In genomic region chr11:100135731-100136130, GRCm38 (mm10) we compare ENCODE assay signal across 23 mouse cellular contexts. TPM values are rescaled to one million over a fixed set of nuclear protein-coding genes. Genes with fewer than 3 reads are reported as not detected.
DNase-seq lines count a peak whose midpoint lies in the region; ATAC-seq lines count a peak whose summit lies in the region.
"Had no signal": no experiment of that assay in that cellular context is flagged by ENCODE, and none has a peak within 500 bp of the region (broad histone marks: within the 10 kb centered on the region; RNA-seq: fewer than 3 reads in every experiment).

Krt15 (minus strand) TSS chr11:100135928.

- no peak within 1 kb of the TSS for H3K4me3 ChIP-seq in heart, embryonic 11.5 days (ENCODE audit: low read depth, low read length)
- H3K4me3 ChIP-seq in lung, embryonic 16.5 days (ENCODE audit: low read length), result no peak within 1 kb of the TSS
- H3K4me3 ChIP-seq in embryonic facial prominence, embryonic 13.5 days, result peak within 1 kb of the TSS; percentile 19
- H3K4me3 ChIP-seq in stomach, embryonic 14.5 days (ENCODE audit: low read depth, low read length), result peak within 1 kb of the TSS; percentile 18
- H3K4me3 ChIP-seq: megakaryocyte, embryonic 14.5 days; neural tube, embryonic 12.5 days had no signal

- no peaks in the 10 kb centered on the region for H3K36me3 ChIP-seq in heart, embryonic 11.5 days (ENCODE audit: control insufficient read depth, insufficient read depth, low read length)
- H3K36me3 ChIP-seq in lung, embryonic 16.5 days (ENCODE audit: control insufficient read depth, insufficient read depth, low read length), result no peaks in the 10 kb centered on the region
- no peaks in the 10 kb centered on the region for H3K36me3 ChIP-seq in embryonic facial prominence, embryonic 13.5 days
- H3K36me3 ChIP-seq in stomach, embryonic 14.5 days (ENCODE audit: control insufficient read depth, insufficient read depth, low read length), result no peaks in the 10 kb centered on the region
- H3K36me3 ChIP-seq: neural tube, embryonic 12.5 days had no signal

- no peak within 1 kb of the TSS for H3K4me2 ChIP-seq in heart, embryonic 11.5 days
- no peak within 1 kb of the TSS for H3K4me2 ChIP-seq in lung, embryonic 16.5 days (ENCODE audit: low read depth, low read length)
- peak within 1 kb of the TSS; percentile 37 for H3K4me2 ChIP-seq in embryonic facial prominence, embryonic 13.5 days
- 0 out of 2 replicates have a peak within 1 kb of the TSS, but pooled peaks have one; percentile 4 for H3K4me2 ChIP-seq in stomach, embryonic 14.5 days (replicated peaks; ENCODE audit: low read depth, low read length)
- H3K4me2 ChIP-seq: neural tube, embryonic 12.5 days had no signal

- no peaks in the 10 kb centered on the region; the same call in 1 of the 2 replicates for H3K27me3 ChIP-seq in heart, embryonic 11.5 days (ENCODE audit: control insufficient read depth, insufficient read depth, low read length)
- no peaks in the 10 kb centered on the region for H3K27me3 ChIP-seq in lung, embryonic 16.5 days (ENCODE audit: control insufficient read depth, insufficient read depth, low read depth, low read length)
- H3K27me3 ChIP-seq in embryonic facial prominence, embryonic 13.5 days, result no peaks in the 10 kb centered on the region
- no peaks in the 10 kb centered on the region for H3K27me3 ChIP-seq in stomach, embryonic 14.5 days (ENCODE audit: control insufficient read depth, insufficient read depth, low read length)

- H3K9me3 ChIP-seq in heart, embryonic 11.5 days (replicated peaks; ENCODE audit: control insufficient read depth, low read length), result no peaks in the 10 kb centered on the region
- H3K9me3 ChIP-seq in lung, embryonic 16.5 days (ENCODE audit: control insufficient read depth, low read length), result no peaks in the 10 kb centered on the region
- no peaks in the 10 kb centered on the region for H3K9me3 ChIP-seq in embryonic facial prominence, embryonic 13.5 days
- H3K9me3 ChIP-seq in stomach, embryonic 14.5 days (ENCODE audit: control insufficient read depth, low read depth, low read length), result no peaks in the 10 kb centered on the region
- H3K9me3 ChIP-seq: megakaryocyte, embryonic 14.5 days; neural tube, embryonic 12.5 days had no signal

- 0 out of 2 replicates have a peak within 1 kb of the TSS, but pooled peaks have one; percentile 18 for H3K9ac ChIP-seq in heart, embryonic 11.5 days (ENCODE audit: low read depth, low read length)
- no peak within 1 kb of the TSS for H3K9ac ChIP-seq in lung, embryonic 16.5 days (ENCODE audit: low read length)
- H3K9ac ChIP-seq in embryonic facial prominence, embryonic 13.5 days, result no peak within 1 kb of the TSS
- H3K9ac ChIP-seq in stomach, embryonic 14.5 days (replicated peaks; ENCODE audit: low read depth, low read length), result 0 out of 2 replicates have a peak within 1 kb of the TSS, but pooled peaks have one; percentile 14
- H3K9ac ChIP-seq: liver, postnatal 0 days; neural tube, embryonic 12.5 days had no signal

- DNase-seq in heart, adult 18-20 months, result no peak
- DNase-seq in lung, postnatal 10 days, result no peak
- DNase-seq in spleen, adult 18-20 months, result no peak
- DNase-seq in B cell, adult 2 months, result no peak
- DNase-seq: adrenal gland, adult 2 months; cerebellum, adult 11 months; cerebellum, postnatal 25 days; gastrocnemius, postnatal 14 days; heart, postnatal 14 days; kidney, postnatal 14 days; liver; liver, postnatal 0 days had no signal

- H3K27ac ChIP-seq in heart, embryonic 11.5 days (ENCODE audit: low read depth, low read length), result no peak within 1 kb of the TSS
- no peak within 1 kb of the TSS for H3K27ac ChIP-seq in lung, embryonic 16.5 days (ENCODE audit: low read length)
- peak within 1 kb of the TSS; percentile 48; the same call in 1 of the 2 replicates for H3K27ac ChIP-seq in embryonic facial prominence, embryonic 13.5 days
- H3K27ac ChIP-seq in stomach, embryonic 14.5 days (ENCODE audit: low read length), result peak within 1 kb of the TSS; percentile 72; the same call in 1 of the 2 replicates
- H3K27ac ChIP-seq: neural tube, embryonic 12.5 days had no signal

- 53% methylated on average over 7 of the region's 7 CpGs for WGBS in heart, embryonic 11.5 days (ENCODE audit: insufficient replicate concordance)
- 40% methylated on average over 7 of the region's 7 CpGs for WGBS in lung, embryonic 16.5 days
- 54% methylated on average over 7 of the region's 7 CpGs for WGBS in embryonic facial prominence, embryonic 13.5 days
- 50% methylated on average over 7 of the region's 7 CpGs for WGBS in stomach, embryonic 14.5 days

- no peak for ATAC-seq in heart, embryonic 11.5 days (replicated peaks; ENCODE audit: insufficient number of reproducible peaks, low FRiP score, low TSS enrichment)
- ATAC-seq in lung, embryonic 16.5 days (ENCODE audit: low read depth), result no peak
- no peak for ATAC-seq in embryonic facial prominence, embryonic 13.5 days (ENCODE audit: insufficient number of reproducible peaks, insufficient read depth, low FRiP score, low TSS enrichment, low read depth)
- ATAC-seq in stomach, embryonic 14.5 days (ENCODE audit: insufficient number of reproducible peaks, insufficient read depth, low FRiP score, low read depth), result no peak
- ATAC-seq: hindbrain, embryonic 16.5 days; intestine, postnatal 0 days; liver, postnatal 0 days had no signal

- peaks cover 5% of the 10 kb centered on the region; the same call in 1 of the 2 replicates for H3K4me1 ChIP-seq in heart, embryonic 11.5 days (ENCODE audit: control insufficient read depth, insufficient read depth, low read length)
- H3K4me1 ChIP-seq in lung, embryonic 16.5 days (replicated peaks; ENCODE audit: control insufficient read depth, insufficient read depth, low read length), result peaks cover 14% of the 10 kb centered on the region
- peaks cover 18% of the 10 kb centered on the region for H3K4me1 ChIP-seq in embryonic facial prominence, embryonic 13.5 days
- H3K4me1 ChIP-seq in stomach, embryonic 14.5 days (ENCODE audit: control insufficient read depth, insufficient read depth, low read length), result peaks cover 13% of the 10 kb centered on the region; the same call in 1 of the 2 replicates
- H3K4me1 ChIP-seq: megakaryocyte, embryonic 14.5 days had no signal

RNA-seq across cellular contexts. Expression of gene Krt15, which starts in this region (rescaled TPM):
- polyA plus RNA-seq in heart, embryonic 11.5 days (2014; fragmentation: Nextera tagmentation; extraction: Ambion mirVana), result 0.17 and 0.24 TPM in 2 replicates
- 1 to 10 TPM in 1 of 2 experiments, not detected in 1; 1.4 TPM for total RNA-seq in heart, adult 18-20 months (2021)
- polyA plus RNA-seq in lung, embryonic 16.5 days (2015; fragmentation: Nextera tagmentation; extraction: Ambion mirVana), result 59.9 and 78.6 TPM in 2 replicates
- 314 and 354 TPM in 2 replicates for polyA plus RNA-seq in embryonic facial prominence, embryonic 13.5 days (2015; fragmentation: Nextera tagmentation; extraction: Ambion mirVana)
- 215 and 241 TPM in 2 replicates for polyA plus RNA-seq in stomach, embryonic 14.5 days (2014; fragmentation: Nextera tagmentation; extraction: Ambion mirVana)
- total RNA-seq: adrenal gland, adult 2 months; gastrocnemius, postnatal 14 days; left cerebral cortex, adult 8-10 months; monocyte, adult 5-6 weeks had no signal
- polyA plus RNA-seq: adrenal gland, adult 2 months; frontal cortex, adult 2 months had no signal

Comparison
In these comparisons a context has a peak if more than half of its experiments do, and no peak if none do; other contexts are left out.
1. RNA of gene Krt15 (polyA plus RNA-seq): 314 to 354 TPM in embryonic facial prominence, embryonic 13.5 days, 215 to 241 TPM in stomach, embryonic 14.5 days and 59.9 to 78.6 TPM in lung, embryonic 16.5 days; 0.17 to 0.24 TPM in heart, embryonic 11.5 days; every median in the first group is over 10 times any median in the second.
2. H3K27ac ChIP-seq: peak in embryonic facial prominence, embryonic 13.5 days (single experiment) and stomach, embryonic 14.5 days (single experiment); none in heart, embryonic 11.5 days (single experiment) and lung, embryonic 16.5 days (single experiment).
3. H3K4me2 ChIP-seq: peak in embryonic facial prominence, embryonic 13.5 days (single experiment) and stomach, embryonic 14.5 days (single experiment); none in heart, embryonic 11.5 days (single experiment) and lung, embryonic 16.5 days (single experiment).
4. H3K4me3 ChIP-seq: peak in embryonic facial prominence, embryonic 13.5 days (single experiment) and stomach, embryonic 14.5 days (single experiment); none in heart, embryonic 11.5 days (single experiment) and lung, embryonic 16.5 days (single experiment).
5. H3K9ac ChIP-seq: peak in heart, embryonic 11.5 days (single experiment) and stomach, embryonic 14.5 days (single experiment); none in lung, embryonic 16.5 days (single experiment) and embryonic facial prominence, embryonic 13.5 days (single experiment).